Mouse (Mus musculus) lung, embryonic 15.5 days (tissue): ENCODE data around the gene Sergef. TPM values are rescaled to one million over a fixed set of nuclear protein-coding genes. Genes with fewer than 3 reads are reported as not detected.
A peak's percentile ranks its signal among the peaks of the same experiment; 100 is the strongest.

Experiments
- ATAC-seq: fragments of 200-750 bp; cut with Nextera tagmentation; 2 replicates; pipeline ENCODE4 v1.8.0; 2017; ENCODE audit warnings: moderate number of reproducible peaks, borderline replicate concordance; ENCODE audit not compliant: low FRiP score, low TSS enrichment; ENCODE audit errors: extremely low read depth
- H3K27ac ChIP-seq: fragments of 300-500 bp; sonication (generic); 2 replicates; pipeline ENCODE4 v1.5.1; 2015; ENCODE audit warnings: moderate library complexity, mild to moderate bottlenecking, inconsistent platforms
- H3K27me3 ChIP-seq: fragments of 300-500 bp; sonication (generic); 2 replicates; pipeline ENCODE4 v1.6.1; 2015; ENCODE audit warnings: inconsistent platforms
- H3K36me3 ChIP-seq: fragments of 300-500 bp; sonication (generic); 2 replicates; pipeline ENCODE4 v1.6.1; 2015; ENCODE audit warnings: inconsistent platforms
- H3K4me1 ChIP-seq: fragments of 300-500 bp; sonication (generic); 2 replicates; pipeline ENCODE4 v1.6.1; 2015; ENCODE audit warnings: inconsistent platforms
- H3K4me2 ChIP-seq: fragments of 300-500 bp; sonication (generic); 2 replicates; pipeline ENCODE4 v1.6.1; 2015; ENCODE audit warnings: inconsistent platforms, mild to moderate bottlenecking, moderate library complexity
- H3K4me3 ChIP-seq: fragments of 300-500 bp; sonication (generic); 2 replicates; pipeline ENCODE4 v1.5.1; 2015; ENCODE audit warnings: mild to moderate bottlenecking, inconsistent platforms
- H3K9ac ChIP-seq: fragments of 300-500 bp; sonication (generic); 2 replicates; pipeline ENCODE4 v1.6.1; 2015; ENCODE audit warnings: inconsistent platforms
- H3K9me3 ChIP-seq: fragments of 300-500 bp; sonication (generic); 2 replicates; pipeline ENCODE4 v1.6.1; 2016; ENCODE audit warnings: inconsistent platforms
- WGBS: fragments of 180-500 bp; shearing (Covaris S2); methylation state at CpG from one replicate; pipeline ENCODE4 v1.1.7; 2015; 5-methylcytosine and 5-hydroxymethylcytosine counted together
- polyA plus RNA-seq: library from polyadenylated mRNA; unstranded; fragments of >200 nt; fragmentation: Nextera tagmentation; extraction: Ambion mirVana; gene quantifications from 2 replicates; pipeline ENCODE4 v1.2.1, GENCODE M21; 2015

The Sergef gene
- polyA plus RNA-seq, 1 experiment from 2014 or later, result 13.3 TPM

- WGBS, result 57% methylated on average over 6 of the region's 6 CpGs
- H3K4me2 ChIP-seq, result no peak overlapping the region
- H3K9me3 ChIP-seq, result no peaks in the 10 kb centered on the region
- no peaks in the 10 kb centered on the region for H3K36me3 ChIP-seq
- H3K4me3 ChIP-seq, result no peak overlapping the region
- H3K27ac ChIP-seq, result no peak overlapping the region
- H3K9ac ChIP-seq, result no peak overlapping the region
- no peaks in the 10 kb centered on the region for H3K27me3 ChIP-seq
- no peak for ATAC-seq
- peaks cover 16% of the 10 kb centered on the region for H3K4me1 ChIP-seq
Measured at GRCm38 (mm10) chr7:46479793-46480192, 159.8 kb downstream of the Sergef start.

- H3K4me3 ChIP-seq, result no peak overlapping the region
- 87% methylated on average over 3 of the region's 3 CpGs for WGBS
- H3K4me1 ChIP-seq, result peaks cover 12% of the 10 kb centered on the region
- no peak overlapping the region for H3K27ac ChIP-seq
- no peak overlapping the region for H3K9ac ChIP-seq
- H3K36me3 ChIP-seq, result no peaks in the 10 kb centered on the region
- no peak for ATAC-seq
- H3K9me3 ChIP-seq, result no peaks in the 10 kb centered on the region
- no peaks in the 10 kb centered on the region for H3K27me3 ChIP-seq
- H3K4me2 ChIP-seq, result no peak overlapping the region
Measured at GRCm38 (mm10) chr7:46477456-46477855, 162.2 kb downstream of the Sergef start.

- no peak for ATAC-seq
- 0 out of 2 replicates have a peak, but pooled peaks cover 3% of the 10 kb centered on the region for H3K4me1 ChIP-seq
Measured at GRCm38 (mm10) chr7:46475464-46475863, 164.1 kb downstream of the Sergef start.

GRCm38 (mm10) chr7:46473141-46473540 is 166.5 kb downstream of the Sergef start:
- 31% methylated on average over 9 of the region's 9 CpGs for WGBS
- no peak for ATAC-seq
- H3K27me3 ChIP-seq, result no peaks in the 10 kb centered on the region
- no peak overlapping the region for H3K27ac ChIP-seq
- 0 out of 2 replicates have a peak, but pooled peaks cover 3% of the 10 kb centered on the region for H3K4me1 ChIP-seq
- no peak overlapping the region for H3K4me2 ChIP-seq
- H3K36me3 ChIP-seq, result no peaks in the 10 kb centered on the region
- H3K4me3 ChIP-seq, result no peak overlapping the region
- no peak overlapping the region for H3K9ac ChIP-seq
- no peaks in the 10 kb centered on the region for H3K9me3 ChIP-seq

More at GRCm38 (mm10) chr7:46475464-46475863, 164.1 kb downstream of the Sergef start:
- H3K36me3 ChIP-seq, result no peaks in the 10 kb centered on the region
- H3K27me3 ChIP-seq, result no peaks in the 10 kb centered on the region
- WGBS, result 75% methylated on average over 5 of the region's 5 CpGs
- no peak overlapping the region for H3K4me3 ChIP-seq
- H3K9me3 ChIP-seq, result no peaks in the 10 kb centered on the region
- H3K27ac ChIP-seq, result no peak overlapping the region
- no peak overlapping the region for H3K4me2 ChIP-seq
- H3K9ac ChIP-seq, result no peak overlapping the region

- Histone ChIP-seq H3K4me2 (no peak overlapping the region), H3K36me3 (no peaks in the 10 kb centered on the region), H3K9me3 (no peaks in the 10 kb centered on the region), H3K4me1 (peaks cover 10% of the 10 kb centered on the region; the same call in 1 of the 2 replicates), H3K27ac (no peak overlapping the region), H3K9ac (no peak overlapping the region), H3K27me3 (no peaks in the 10 kb centered on the region), H3K4me3 (no peak overlapping the region)
- ATAC-seq, result peak; percentile 42; the same call in 1 of the 2 replicates
- WGBS, result 50% methylated on average over 7 of the region's 7 CpGs
Measured at GRCm38 (mm10) chr7:46471054-46471737, 168.4 kb downstream of the Sergef start.

GRCm38 (mm10) chr7:46469542-46469941 is 170.1 kb downstream of the Sergef start:
- peaks cover 17% of the 10 kb centered on the region for H3K4me1 ChIP-seq
- no peaks in the 10 kb centered on the region for H3K27me3 ChIP-seq
- no peaks in the 10 kb centered on the region for H3K9me3 ChIP-seq
- no peak overlapping the region for H3K4me2 ChIP-seq
- 59% methylated on average over 3 of the region's 3 CpGs for WGBS
- no peak overlapping the region for H3K4me3 ChIP-seq
- no peaks in the 10 kb centered on the region for H3K36me3 ChIP-seq
- H3K9ac ChIP-seq, result no peak overlapping the region
- H3K27ac ChIP-seq, result no peak overlapping the region
- ATAC-seq, result no peak

- no peak for ATAC-seq
- Histone ChIP-seq H3K4me1 (peaks cover 25% of the 10 kb centered on the region), H3K9ac (no peak overlapping the region), H3K4me2 (no peak overlapping the region), H3K36me3 (no peaks in the 10 kb centered on the region), H3K9me3 (no peaks in the 10 kb centered on the region), H3K27me3 (no peaks in the 10 kb centered on the region), H3K27ac (peak overlapping the region; percentile 27; the same call in 1 of the 2 replicates), H3K4me3 (no peak overlapping the region)
- WGBS, result 47% methylated on average over 7 of the region's 7 CpGs
Measured at GRCm38 (mm10) chr7:46466422-46466981, 173.1 kb downstream of the Sergef start.

- H3K36me3 ChIP-seq, result no peaks in the 10 kb centered on the region
- H3K4me3 ChIP-seq, result no peak overlapping the region
- no peaks in the 10 kb centered on the region for H3K9me3 ChIP-seq
- peaks cover 25% of the 10 kb centered on the region for H3K4me1 ChIP-seq
- H3K4me2 ChIP-seq, result no peak overlapping the region
- ATAC-seq, result no peak
- H3K27ac ChIP-seq, result no peak overlapping the region
- WGBS, result 62% methylated on average over 8 of the region's 8 CpGs
- H3K27me3 ChIP-seq, result no peaks in the 10 kb centered on the region
- H3K9ac ChIP-seq, result no peak overlapping the region
Measured at GRCm38 (mm10) chr7:46463136-46463535, 176.5 kb downstream of the Sergef start.

GRCm38 (mm10) chr7:46462287-46462686 is 177.3 kb downstream of the Sergef start:
- no peaks in the 10 kb centered on the region for H3K9me3 ChIP-seq
- no peak overlapping the region for H3K9ac ChIP-seq
- H3K27me3 ChIP-seq, result no peaks in the 10 kb centered on the region
- H3K4me3 ChIP-seq, result no peak overlapping the region
- peaks cover 25% of the 10 kb centered on the region for H3K4me1 ChIP-seq
- WGBS, result 59% methylated on average over 8 of the region's 8 CpGs
- no peak overlapping the region for H3K27ac ChIP-seq
- H3K4me2 ChIP-seq, result no peak overlapping the region
- ATAC-seq, result no peak
- no peaks in the 10 kb centered on the region for H3K36me3 ChIP-seq

GRCm38 (mm10) chr7:46459605-46460245 is 179.9 kb downstream of the Sergef start:
- WGBS, result 69% methylated on average over 9 of the region's 9 CpGs
- no peak overlapping the region for H3K4me3 ChIP-seq
- ATAC-seq, result no peak

GRCm38 (mm10) chr7:46459200-46459599 is 180.4 kb downstream of the Sergef start:
- H3K9me3 ChIP-seq, result no peaks in the 10 kb centered on the region
- no peak for ATAC-seq
- peaks cover 7% of the 10 kb centered on the region for H3K4me1 ChIP-seq
- WGBS, result 84% methylated on average over 2 of the region's 2 CpGs
- no peak overlapping the region for H3K4me2 ChIP-seq
- H3K27ac ChIP-seq, result no peak overlapping the region
- no peak overlapping the region for H3K4me3 ChIP-seq
- H3K9ac ChIP-seq, result no peak overlapping the region
- no peaks in the 10 kb centered on the region for H3K36me3 ChIP-seq
- no peaks in the 10 kb centered on the region for H3K27me3 ChIP-seq

More at GRCm38 (mm10) chr7:46459605-46460245, 179.9 kb downstream of the Sergef start:
- no peak overlapping the region for H3K9ac ChIP-seq
- no peaks in the 10 kb centered on the region for H3K9me3 ChIP-seq
- no peaks in the 10 kb centered on the region for H3K27me3 ChIP-seq
- H3K4me2 ChIP-seq, result no peak overlapping the region
- H3K36me3 ChIP-seq, result no peaks in the 10 kb centered on the region
- H3K4me1 ChIP-seq, result peaks cover 13% of the 10 kb centered on the region
- H3K27ac ChIP-seq, result no peak overlapping the region

- WGBS, result 69% methylated on average over 3 of the region's 3 CpGs
- Histone ChIP-seq H3K27ac (no peak overlapping the region), H3K9me3 (no peaks in the 10 kb centered on the region), H3K4me1 (no peaks in the 10 kb centered on the region), H3K4me3 (no peak overlapping the region), H3K9ac (no peak overlapping the region), H3K27me3 (no peaks in the 10 kb centered on the region), H3K4me2 (no peak overlapping the region), H3K36me3 (no peaks in the 10 kb centered on the region)
- ATAC-seq, result no peak
Measured at GRCm38 (mm10) chr7:46457889-46458288, 181.7 kb downstream of the Sergef start.
